Mouse (Mus musculus): ENCODE measurements around the gene Slc31a1. TPM values are rescaled to one million over a fixed set of nuclear protein-coding genes. Genes with fewer than 3 reads are reported as not detected.

The Slc31a1 gene
- total and polyA plus RNA-seq, 3 experiments = 20.6 to 46.5 (median 37.5) TPM

- TF ChIP-seq CTCF (IDR thresholded peaks at IDR 0.05 in 2 of 3, conservative IDR thresholded peaks at IDR 0.05 in 1 of 3; ENCODE audit: control insufficient read depth in 1 of 3, insufficient read depth in 1 of 3, low read depth in 2 of 3, low read length in 3 of 3, poor library complexity in 1 of 3, severe bottlenecking in 1 of 3) (no peak), ZNF384 (IDR thresholded peaks at IDR 0.05; ENCODE audit: low read depth, low read length) (no peak), NRF1 (IDR thresholded peaks at IDR 0.05; ENCODE audit: insufficient read depth, low read depth, low read length, poor library complexity, severe bottlenecking) (no peak), HCFC1 (IDR thresholded peaks at IDR 0.05; ENCODE audit: low read depth, low read length) (no peak), TBP (IDR thresholded peaks at IDR 0.05; ENCODE audit: low read depth, low read length) (no peak), BHLHE40 (IDR thresholded peaks at IDR 0.05; ENCODE audit: borderline replicate concordance, low read depth, low read length) (no peak), NELFE (IDR thresholded peaks at IDR 0.05; ENCODE audit: low read depth, low read length) (no peak), ZC3H11A (IDR thresholded peaks at IDR 0.05; ENCODE audit: low read depth, low read length) (no peak), TCF12 (IDR thresholded peaks at IDR 0.05; ENCODE audit: low read depth, low read length) (no peak), CHD1 (IDR thresholded peaks at IDR 0.05; ENCODE audit: low read depth, low read length) (no peak), POLR2AphosphoS2 (IDR thresholded peaks at IDR 0.05; ENCODE audit: low read length) (no peak), ELF1 (IDR thresholded peaks at IDR 0.05; ENCODE audit: low read depth, low read length) (no peak), SMC3 (IDR thresholded peaks at IDR 0.05; ENCODE audit: low read depth, low read length) (no peak), GATA1 (IDR thresholded peaks at IDR 0.05; ENCODE audit: low read depth, low read length) (no peak), MEF2A (IDR thresholded peaks at IDR 0.05; ENCODE audit: extremely low read depth, insufficient replicate concordance, low read depth, low read length, poor library complexity, severe bottlenecking) (no peak), MAX (IDR thresholded peaks at IDR 0.05; ENCODE audit: low read length) (no peak), GABPA (IDR thresholded peaks at IDR 0.05; ENCODE audit: low read depth, low read length) (no peak), SIN3A (IDR thresholded peaks at IDR 0.05; ENCODE audit: low read length) (no peak), ZKSCAN1 (IDR thresholded peaks at IDR 0.05; ENCODE audit: low read depth, low read length) (no peak)
- Histone ChIP-seq H3K4me1 (ENCODE audit: control insufficient read depth in 1 of 2, insufficient read depth in 2 of 2, low read length in 2 of 2) (peaks cover 8% of the 10 kb centered on the region in 2 experiments), H3K27ac (ENCODE audit: control insufficient read depth, low read depth, low read length) (no peak overlapping the region), H3K4me3 (ENCODE audit: control insufficient read depth in 1 of 2, insufficient read depth in 1 of 2, low read depth in 2 of 2, low read length in 2 of 2) (no peak overlapping the region), H3K79me2 (ENCODE audit: control insufficient read depth, insufficient read depth, low read length, poor library complexity) (peaks cover 33% of the 10 kb centered on the region), H3K27me3 (ENCODE audit: control insufficient read depth in 1 of 2, insufficient read depth in 2 of 2, low read length in 2 of 2) (no peaks in the 10 kb centered on the region), H3K9ac (ENCODE audit: control insufficient read depth, low read depth, low read length, poor library complexity, severe bottlenecking) (no peak overlapping the region), H3K36me3 (ENCODE audit: control insufficient read depth in 1 of 2, insufficient read depth in 2 of 2, low read length in 2 of 2) (peaks cover 0 to 20% of the 10 kb centered on the region in 2 experiments; a peak in 2 of 4 replicates), H3K9me3 (replicated peaks; ENCODE audit: insufficient read depth, low read length) (no peaks in the 10 kb centered on the region)
- no peak for DNase-seq (ENCODE audit: low read depth, low spot score)
Measured at GRCm38 (mm10) chr4:62364299-62364698, 3.8 kb downstream of the Slc31a1 start.

GRCm38 (mm10) chr4:62366291-62366690 is 5.8 kb downstream of the Slc31a1 start:
- no peak for TF ChIP-seq NRF1 (IDR thresholded peaks at IDR 0.05; ENCODE audit: insufficient read depth, low read depth, low read length, poor library complexity, severe bottlenecking)
- TF ChIP-seq RCOR1 (IDR thresholded peaks at IDR 0.05; ENCODE audit: low read depth, low read length) = no peak
- no peak for TF ChIP-seq MAX (IDR thresholded peaks at IDR 0.05; ENCODE audit: low read length)
- no peak for TF ChIP-seq HCFC1 (IDR thresholded peaks at IDR 0.05; ENCODE audit: low read depth, low read length)
- TF ChIP-seq POLR2AphosphoS5 (IDR thresholded peaks at IDR 0.05; ENCODE audit: borderline replicate concordance, low read depth, low read length) = no peak
- TF ChIP-seq GABPA (IDR thresholded peaks at IDR 0.05; ENCODE audit: low read depth, low read length) = no peak
- TF ChIP-seq MYC (IDR thresholded peaks at IDR 0.05; ENCODE audit: low read depth, low read length) = no peak
- no peak overlapping the region for H3K4me3 ChIP-seq (ENCODE audit: control insufficient read depth in 1 of 2, insufficient read depth in 1 of 2, low read depth in 2 of 2, low read length in 2 of 2)
- H3K9ac ChIP-seq (ENCODE audit: control insufficient read depth, low read depth, low read length, poor library complexity, severe bottlenecking) = no peak overlapping the region

More at GRCm38 (mm10) chr4:62366291-62366690, 5.8 kb downstream of the Slc31a1 start:
- no peak for DNase-seq (ENCODE audit: low read depth, low spot score)
- Histone ChIP-seq H3K9me3 (replicated peaks; ENCODE audit: insufficient read depth, low read length) (no peaks in the 10 kb centered on the region), H3K4me1 (ENCODE audit: control insufficient read depth in 1 of 2, insufficient read depth in 2 of 2, low read length in 2 of 2) (peaks cover 18 to 24% of the 10 kb centered on the region in 2 experiments), H3K27me3 (ENCODE audit: control insufficient read depth in 1 of 2, insufficient read depth in 2 of 2, low read length in 2 of 2) (no peaks in the 10 kb centered on the region), H3K27ac (ENCODE audit: control insufficient read depth, low read depth, low read length) (no peak overlapping the region), H3K79me2 (ENCODE audit: control insufficient read depth, insufficient read depth, low read length, poor library complexity) (peaks cover 23% of the 10 kb centered on the region), H3K36me3 (ENCODE audit: control insufficient read depth in 1 of 2, insufficient read depth in 2 of 2, low read length in 2 of 2) (peaks cover 0 to 36% of the 10 kb centered on the region in 2 experiments; a peak in 3 of 4 replicates)
